15 mouse cellular contexts compared by ENCODE assay signal in genomic region chr8:15189079-15189612, GRCm38 (mm10).
DNase-seq lines count a peak whose midpoint lies in the region; ATAC-seq and TF ChIP-seq lines count a peak whose summit lies in the region.
"Had no signal": no experiment of that assay in that cellular context is flagged by ENCODE, and none has a peak within 500 bp of the region (broad histone marks: within the 10 kb centered on the region; RNA-seq: fewer than 3 reads in every experiment).

No protein-coding gene starts in this region.

- WGBS in midbrain, embryonic 10.5 days, result 37% methylated on average over 10 of the region's 10 CpGs
- 37% methylated on average over 10 of the region's 10 CpGs for WGBS in midbrain, embryonic 11.5 days
- 31% methylated on average over 10 of the region's 10 CpGs for WGBS in hindbrain, postnatal 0 days

- no peaks in the 10 kb centered on the region for H3K9me3 ChIP-seq in midbrain, embryonic 10.5 days (replicated peaks)
- no peaks in the 10 kb centered on the region for H3K9me3 ChIP-seq in midbrain, embryonic 11.5 days (ENCODE audit: control insufficient read depth, low read length)
- H3K9me3 ChIP-seq in hindbrain, postnatal 0 days (ENCODE audit: low read length), result no peaks in the 10 kb centered on the region
- H3K9me3 ChIP-seq: heart, embryonic 15.5 days; limb, embryonic 15.5 days had no signal

- peaks cover 10% of the 10 kb centered on the region for H3K4me1 ChIP-seq in midbrain, embryonic 10.5 days
- no peaks in the 10 kb centered on the region for H3K4me1 ChIP-seq in midbrain, embryonic 11.5 days (ENCODE audit: control insufficient read depth, insufficient read depth, low read length)
- no peaks in the 10 kb centered on the region for H3K4me1 ChIP-seq in hindbrain, postnatal 0 days (ENCODE audit: insufficient read depth, low read length)
- H3K4me1 ChIP-seq: heart, embryonic 15.5 days had no signal

- no peak for ATAC-seq in midbrain, embryonic 11.5 days (ENCODE audit: low FRiP score)
- 0 out of 2 replicates have a peak, but pooled peaks have one; percentile 43 for ATAC-seq in hindbrain, postnatal 0 days
- ATAC-seq in granulocyte monocyte progenitor cell, adult 5-6 weeks (replicated peaks; ENCODE audit: poor library complexity, severe bottlenecking), result no peak

- H3K4me2 ChIP-seq in midbrain, embryonic 11.5 days, result no peak overlapping the region
- no peak overlapping the region for H3K4me2 ChIP-seq in hindbrain, postnatal 0 days (ENCODE audit: low read depth, low read length)
- H3K4me2 ChIP-seq: heart, embryonic 15.5 days; limb, embryonic 15.5 days had no signal

- H3K27ac ChIP-seq in midbrain, embryonic 10.5 days (replicated peaks), result no peak overlapping the region
- H3K27ac ChIP-seq in midbrain, embryonic 11.5 days (ENCODE audit: low read depth, low read length), result no peak overlapping the region
- H3K27ac ChIP-seq in hindbrain, postnatal 0 days, result no peak overlapping the region
- H3K27ac ChIP-seq: heart, embryonic 15.5 days; limb, embryonic 15.5 days; macrophage had no signal

- TF ChIP-seq CTCF in hindbrain, postnatal 0 days (IDR thresholded peaks at IDR 0.05; ENCODE audit: low read depth), result no peak

- H3K36me3 ChIP-seq in midbrain, embryonic 10.5 days, result no peaks in the 10 kb centered on the region
- H3K36me3 ChIP-seq in midbrain, embryonic 11.5 days (ENCODE audit: control insufficient read depth, insufficient read depth, low read length), result no peaks in the 10 kb centered on the region
- H3K36me3 ChIP-seq in hindbrain, postnatal 0 days (ENCODE audit: insufficient read depth, low read length), result no peaks in the 10 kb centered on the region
- H3K36me3 ChIP-seq: heart, embryonic 15.5 days; limb, embryonic 15.5 days had no signal

- no peak overlapping the region for H3K9ac ChIP-seq in midbrain, embryonic 11.5 days (ENCODE audit: low read length)
- no peak overlapping the region for H3K9ac ChIP-seq in hindbrain, postnatal 0 days (replicated peaks; ENCODE audit: low read length)
- H3K9ac ChIP-seq: heart, embryonic 15.5 days; limb, embryonic 15.5 days had no signal

- H3K27me3 ChIP-seq in midbrain, embryonic 10.5 days (ENCODE audit: low read depth, poor library complexity, severe bottlenecking), result no peaks in the 10 kb centered on the region
- no peaks in the 10 kb centered on the region for H3K27me3 ChIP-seq in midbrain, embryonic 11.5 days (ENCODE audit: control insufficient read depth, insufficient read depth, low read length)
- no peaks in the 10 kb centered on the region for H3K27me3 ChIP-seq in hindbrain, postnatal 0 days (ENCODE audit: insufficient read depth, low read length)
- H3K27me3 ChIP-seq: heart, embryonic 15.5 days; limb, embryonic 15.5 days had no signal

- H3K4me3 ChIP-seq in midbrain, embryonic 10.5 days, result no peak overlapping the region
- H3K4me3 ChIP-seq in midbrain, embryonic 11.5 days (ENCODE audit: low read depth, low read length), result no peak overlapping the region
- H3K4me3 ChIP-seq in hindbrain, postnatal 0 days (ENCODE audit: low read length), result no peak overlapping the region
- H3K4me3 ChIP-seq: heart, embryonic 15.5 days; limb, embryonic 15.5 days; myocyte had no signal

- peak; percentile 27 to 36 for DNase-seq in cerebellum, postnatal 14 days
- DNase-seq in cerebellum, adult 11-12 months, result no peak
- DNase-seq in midbrain, embryonic 10.5 days (ENCODE audit: low spot score), result peak; percentile 14
- DNase-seq in midbrain, embryonic 11.5 days (ENCODE audit: low spot score, missing footprints), result no peak
- DNase-seq in hindbrain, postnatal 0 days (ENCODE audit: low spot score), result peak; percentile 36
- peak; percentile 11 for DNase-seq in retina, postnatal 1 day
- DNase-seq in thymus, postnatal 10 days (ENCODE audit: low spot score in 2 of 2), result no peak
- DNase-seq: adrenal gland, adult 8-10 months; lung, adult 18-20 months; thymus, postnatal 36 days had no signal

Comparison
In these comparisons a context has a peak if more than half of its experiments do, and no peak if none do; other contexts are left out.
1. DNase-seq: peak in cerebellum, postnatal 14 days (2 of 2), midbrain, embryonic 10.5 days (single experiment), hindbrain, postnatal 0 days (single experiment) and retina, postnatal 1 day (single experiment); none in cerebellum, adult 11-12 months (single experiment), midbrain, embryonic 11.5 days (single experiment) and thymus, postnatal 10 days (0 of 2).